8 mouse cellular contexts compared by ENCODE assay signal in the genomic region with DNA sequence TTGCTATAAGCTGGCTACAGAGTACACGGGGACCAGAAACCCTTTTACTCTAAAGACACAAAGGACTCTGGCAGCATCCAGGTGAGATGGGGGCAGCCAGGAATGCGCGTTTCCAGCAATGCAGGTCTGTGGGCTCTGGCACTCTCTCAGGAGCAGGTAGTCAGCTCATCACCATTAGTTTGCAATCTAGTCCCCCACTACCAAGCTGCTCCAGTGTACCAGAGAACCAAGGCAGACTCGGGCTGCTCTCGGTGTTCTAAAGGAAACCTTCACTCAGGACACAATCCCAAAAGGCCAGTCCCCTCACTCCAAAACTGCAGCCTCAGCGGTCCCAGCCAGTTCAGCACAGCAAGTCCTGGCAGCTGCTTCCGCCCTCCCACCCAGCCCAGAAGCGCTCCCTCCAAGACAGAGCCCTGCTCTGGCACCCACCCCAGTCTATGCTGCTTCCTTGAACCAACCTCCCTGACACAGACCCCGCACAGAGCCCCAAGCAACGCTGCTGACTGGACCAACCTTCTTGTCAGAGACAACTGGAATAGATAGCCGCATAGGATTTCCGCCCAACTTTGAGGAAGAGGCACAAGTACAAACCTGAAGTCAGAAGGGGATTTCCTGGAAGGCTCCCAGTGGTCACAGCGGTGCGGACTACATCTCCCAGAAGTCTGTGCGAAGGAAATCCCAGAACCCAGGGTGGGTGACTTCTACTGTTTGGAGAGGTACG. TPM values are rescaled to one million over a fixed set of nuclear protein-coding genes. Genes with fewer than 3 reads are reported as not detected.
DNase-seq lines count a peak whose midpoint lies in the region; ATAC-seq lines count a peak whose summit lies in the region.
"Not testable (repeated sequence)": the region's sequence is repeated elsewhere in the genome, so short reads cannot be mapped to it uniquely, and the experiment has no call there.

A gene (minus strand): TSS at position 637 of the 721 bp plus-strand sequence.

- H3K36me3 ChIP-seq in forebrain, embryonic 11.5 days (ENCODE audit: control insufficient read depth, insufficient read depth, low read length); heart, embryonic 15.5 days; liver, embryonic 12.5 days; splenic B cell, adult 2 months (ENCODE audit: control insufficient read depth, insufficient read depth, low read length, poor library complexity, severe bottlenecking): not testable (repeated sequence)

- peak within 1 kb of the TSS; percentile 55 for H3K9ac ChIP-seq in forebrain, embryonic 11.5 days (ENCODE audit: low read length)
- H3K9ac ChIP-seq in heart, embryonic 15.5 days: peak within 1 kb of the TSS; percentile 67
- peak within 1 kb of the TSS; percentile 72 for H3K9ac ChIP-seq in liver, embryonic 12.5 days

- not testable (repeated sequence) for H3K4me1 ChIP-seq in forebrain, embryonic 11.5 days (replicated peaks; ENCODE audit: control insufficient read depth, insufficient read depth, low read length); heart, embryonic 15.5 days (replicated peaks)
- peaks cover 13% of the 10 kb centered on the region for H3K4me1 ChIP-seq in liver, embryonic 12.5 days

- peak; percentile 88 for DNase-seq in CD4-positive, CD25-positive, alpha-beta regulatory T cell, adult 2 months (ENCODE audit: low read depth, low spot score)
- DNase-seq in c-Kit-positive CD71-positive TER-119-negative erythroid progenitor cells, embryonic 14.5 days (ENCODE audit: low read depth): peak; percentile 69
- DNase-seq in forebrain, embryonic 11.5 days (ENCODE audit: low spot score): peak; percentile 78
- peak; percentile 84 for DNase-seq in kidney, postnatal 14 days
- peak; percentile 85 for DNase-seq in naive thymus-derived CD4-positive, alpha-beta T cell, adult 2 months (ENCODE audit: low read depth)
- DNase-seq in splenic B cell, adult 2 months (ENCODE audit: low read depth, low spot score): peak; percentile 88

- H3K9me3 ChIP-seq in forebrain, embryonic 11.5 days (ENCODE audit: control insufficient read depth, low read length); heart, embryonic 15.5 days (replicated peaks); liver, embryonic 12.5 days (replicated peaks): not testable (repeated sequence)

- peak within 1 kb of the TSS; percentile 59 for H3K4me2 ChIP-seq in forebrain, embryonic 11.5 days (ENCODE audit: low read depth, low read length, severe bottlenecking)
- peak within 1 kb of the TSS; percentile 62 for H3K4me2 ChIP-seq in heart, embryonic 15.5 days
- peak within 1 kb of the TSS; percentile 69 for H3K4me2 ChIP-seq in liver, embryonic 12.5 days

- peak; percentile 97 for ATAC-seq in forebrain, embryonic 11.5 days (replicated peaks; ENCODE audit: low FRiP score)
- ATAC-seq in heart, embryonic 15.5 days (replicated peaks; ENCODE audit: insufficient number of reproducible peaks, insufficient read depth, low FRiP score, low read depth): peak; percentile 91
- peak; percentile 91 for ATAC-seq in liver, embryonic 12.5 days

- 4% methylated on average over 14 of the region's 16 CpGs for WGBS in forebrain, embryonic 11.5 days
- 5% methylated on average over 16 of the region's 16 CpGs for WGBS in heart, embryonic 15.5 days
- 3% methylated on average over 14 of the region's 16 CpGs for WGBS in liver, embryonic 12.5 days (ENCODE audit: insufficient replicate concordance)

- H3K4me3 ChIP-seq in forebrain, embryonic 11.5 days (ENCODE audit: low read depth, low read length): peak within 1 kb of the TSS; percentile 54
- H3K4me3 ChIP-seq in heart, embryonic 15.5 days: peak within 1 kb of the TSS; percentile 76
- peak within 1 kb of the TSS; percentile 65 for H3K4me3 ChIP-seq in liver, embryonic 12.5 days

- not testable (repeated sequence) for H3K27ac ChIP-seq in forebrain, embryonic 11.5 days (ENCODE audit: low read depth, low read length); liver, embryonic 12.5 days
- peak within 1 kb of the TSS; percentile 62; the same call in 1 of the 2 replicates for H3K27ac ChIP-seq in heart, embryonic 15.5 days

- not testable (repeated sequence) for H3K27me3 ChIP-seq in forebrain, embryonic 11.5 days (ENCODE audit: control insufficient read depth, insufficient read depth, low read length); heart, embryonic 15.5 days; liver, embryonic 12.5 days (replicated peaks); splenic B cell, adult 2 months (ENCODE audit: control insufficient read depth, insufficient read depth, low read length, poor library complexity, severe bottlenecking)

RNA-seq across cellular contexts. Expression of the gene that starts here (rescaled TPM):
- polyA plus RNA-seq in forebrain, embryonic 11.5 days (2014; fragmentation: Nextera tagmentation; extraction: Ambion mirVana): 3.7 and 4.4 TPM in 2 replicates
- 2.6 and 4.6 TPM in 2 replicates for polyA plus RNA-seq in heart, embryonic 15.5 days (2015; fragmentation: Nextera tagmentation; extraction: Ambion mirVana)
- polyA plus RNA-seq in liver, embryonic 12.5 days (2016; fragmentation: Nextera tagmentation; extraction: Ambion mirVana): 1.6 and 3.1 TPM in 2 replicates
